Mouse (Mus musculus) hindbrain, embryonic 12.5 days (tissue): ENCODE results near the gene Tom1l2. TPM values are rescaled to one million over a fixed set of nuclear protein-coding genes. Genes with fewer than 3 reads are reported as not detected.

Experiments used
- microRNA-seq: library from miRNA; unstranded; fragments of <30 nt; microRNA quantifications from one replicate; pipeline ENCODE4, GENCODE M21; 2017
- polyA plus RNA-seq: library from polyadenylated mRNA; unstranded; fragments of >200 nt; fragmentation: Nextera tagmentation; extraction: Ambion mirVana; gene quantifications from 2 replicates; pipeline ENCODE4 v1.2.1, GENCODE M21; 2016

Tom1l2 gene
- polyA plus RNA-seq, 1 experiment from 2014 or later = 40.8 TPM

Small RNA genes lying within 50 kb of the gene (microRNA-seq; reads per million reads assigned to microRNA genes)
- gene Gm27711 (not detected), gene Mir6921 (not detected), gene Mir6922 (not detected)

Other genes starting within 250 kb of the Tom1l2 start
- 40.2 and 43.0 TPM in 2 replicates for gene Rai1, start 247.9 kb downstream of the Tom1l2 start, polyA plus RNA-seq
- gene Srebf1, start 130.3 kb downstream of the Tom1l2 start, polyA plus RNA-seq = 49.2 and 51.9 TPM in 2 replicates
- 5.0 and 6.7 TPM in 2 replicates for gene Drc3, start 424 bp upstream of the Tom1l2 start, polyA plus RNA-seq
- 28.1 and 30.1 TPM in 2 replicates for gene Gid4, start 64.2 kb upstream of the Tom1l2 start, polyA plus RNA-seq
- 37.4 and 38.0 TPM in 2 replicates for gene Atpaf2, start 65.6 kb upstream of the Tom1l2 start, polyA plus RNA-seq
- 94.4 and 96.7 TPM in 2 replicates for gene Drg2, start 101.7 kb upstream of the Tom1l2 start, polyA plus RNA-seq
- gene Myo15, start 116.4 kb upstream of the Tom1l2 start, polyA plus RNA-seq = 0.30 TPM in 2 replicates
- 35.1 and 37.8 TPM in 2 replicates for gene Alkbh5, start 183.5 kb upstream of the Tom1l2 start, polyA plus RNA-seq